Mouse (Mus musculus) kidney, embryonic 15.5 days (tissue): ENCODE data around the gene Atp6v1e1. TPM values are rescaled to one million over a fixed set of nuclear protein-coding genes. Genes with fewer than 3 reads are reported as not detected.

Source experiments
- microRNA-seq: library from miRNA; unstranded; fragments of <30 nt; microRNA quantifications from one replicate; pipeline ENCODE4, GENCODE M21; 2016
- polyA plus RNA-seq: library from polyadenylated mRNA; unstranded; fragments of >200 nt; fragmentation: Nextera tagmentation; extraction: Ambion mirVana; gene quantifications from 2 replicates; pipeline ENCODE4 v1.2.1, GENCODE M21; 2015

The Atp6v1e1 gene
- polyA plus RNA-seq, 1 experiment from 2014 or later = 155 TPM

Small RNAs within 50 kb of the gene (microRNA-seq; reads per million reads assigned to microRNA genes)
- gene Gm25193 = not detected

Other genes with a start within 250 kb of the Atp6v1e1 start
- 5.9 and 6.7 TPM in 2 replicates for gene Cecr2, start 156.4 kb downstream of the Atp6v1e1 start, polyA plus RNA-seq
- 0.13 TPM in 1 of 2 replicates, not detected in the other for gene Slc25a18, start 49.2 kb downstream of the Atp6v1e1 start, polyA plus RNA-seq
- 33.6 and 36.5 TPM in 2 replicates for gene Bcl2l13, start 13.4 kb upstream of the Atp6v1e1 start, polyA plus RNA-seq
- gene Bid, start 94.1 kb upstream of the Atp6v1e1 start, polyA plus RNA-seq = 22.2 and 23.8 TPM in 2 replicates